Mouse (Mus musculus) neural tube, embryonic 14.5 days (tissue): ENCODE data around the gene Tbc1d4. TPM values are rescaled to one million over a fixed set of nuclear protein-coding genes. Genes with fewer than 3 reads are reported as not detected.

Experiments used
- ATAC-seq: fragments of 200-750 bp; cut with Nextera tagmentation; 2 replicates; pipeline ENCODE4 v1.8.0; 2017; ENCODE audit warnings: low read depth, mild to moderate bottlenecking, moderate TSS enrichment, moderate library complexity
- H3K27ac ChIP-seq: fragments of 300-500 bp; sonication (generic); 2 replicates; pipeline ENCODE4 v1.5.1; 2014; ENCODE audit warnings: low read depth, mild to moderate bottlenecking, control low read depth, low read length, moderate library complexity, mixed read lengths
- H3K27me3 ChIP-seq: fragments of 300-500 bp; sonication (generic); 2 replicates; pipeline ENCODE4 v1.6.1; 2014; ENCODE audit warnings: low read length; ENCODE audit not compliant: control insufficient read depth, insufficient read depth
- H3K36me3 ChIP-seq: fragments of 300-500 bp; sonication (generic); 2 replicates; pipeline ENCODE4 v1.6.1; 2014; ENCODE audit warnings: low read length, mixed read lengths; ENCODE audit not compliant: control insufficient read depth, insufficient read depth
- H3K4me1 ChIP-seq: fragments of 300-500 bp; sonication (generic); 2 replicates; pipeline ENCODE4 v1.6.1; 2014; ENCODE audit warnings: low read length; ENCODE audit not compliant: control insufficient read depth, insufficient read depth
- H3K4me2 ChIP-seq: fragments of 300-500 bp; sonication (generic); 2 replicates; pipeline ENCODE4 v1.6.1; 2014; ENCODE audit warnings: mild to moderate bottlenecking, low read depth, low read length, control low read depth
- H3K4me3 ChIP-seq: fragments of 300-500 bp; sonication (generic); 2 replicates; pipeline ENCODE4 v1.5.1; 2014; ENCODE audit warnings: low read depth, low read length, control low read depth, mixed read lengths
- H3K9ac ChIP-seq: fragments of 300-500 bp; sonication (generic); replicated peaks from 2 replicates; pipeline ENCODE4 v1.6.1; 2014; ENCODE audit warnings: low read depth, mild to moderate bottlenecking, control low read depth, low read length, mixed read lengths
- H3K9me3 ChIP-seq: fragments of 300-500 bp; sonication (generic); 2 replicates; pipeline ENCODE4 v1.6.1; 2016; ENCODE audit warnings: low read length; ENCODE audit not compliant: control insufficient read depth
- WGBS: fragments of 180-500 bp; shearing (Covaris S2); extraction: QIAGEN DNeasy Blood & Tissue Kit; methylation state at CpG from one replicate; pipeline ENCODE4 v1.1.7; 2014; 5-methylcytosine and 5-hydroxymethylcytosine counted together
- polyA plus RNA-seq: library from polyadenylated mRNA; unstranded; fragments of >200 nt; fragmentation: Nextera tagmentation; extraction: Ambion mirVana; gene quantifications from 2 replicates; pipeline ENCODE4 v1.2.1, GENCODE M21; 2014

The Tbc1d4 gene
- polyA plus RNA-seq, 1 experiment from 2014 or later, result 5.3 TPM

DNA sequence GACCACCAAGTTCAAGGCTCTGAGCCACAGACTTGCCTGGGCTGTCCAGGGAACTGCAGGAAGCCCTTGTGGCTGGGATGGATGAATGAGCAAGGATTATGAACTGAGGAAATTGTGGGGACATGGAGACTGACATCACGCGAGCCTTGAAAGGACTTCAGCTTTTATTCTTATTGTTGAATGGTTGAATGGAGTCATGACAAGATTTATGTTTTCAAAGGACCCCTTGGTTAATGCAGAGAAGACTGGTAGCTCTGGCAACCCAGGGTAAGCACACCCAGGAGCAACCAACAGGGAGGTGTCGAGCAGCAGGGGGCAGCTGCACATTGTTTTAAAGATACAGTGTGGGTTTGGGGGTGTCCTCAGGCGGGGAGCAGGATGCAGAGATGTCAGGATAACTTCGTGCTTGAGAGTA lies 94.4 kb downstream of the Tbc1d4 start:
- H3K4me1 ChIP-seq, result no peaks in the 10 kb centered on the region
- ATAC-seq, result peak; percentile 59
- H3K36me3 ChIP-seq, result no peaks in the 10 kb centered on the region
- no peak overlapping the region for H3K9ac ChIP-seq
- no peak overlapping the region for H3K4me2 ChIP-seq
- H3K9me3 ChIP-seq, result no peaks in the 10 kb centered on the region
- WGBS, result 13% methylated on average over 5 of the region's 5 CpGs
- no peak overlapping the region for H3K4me3 ChIP-seq
- no peak overlapping the region for H3K27ac ChIP-seq
- H3K27me3 ChIP-seq, result no peaks in the 10 kb centered on the region

DNA sequence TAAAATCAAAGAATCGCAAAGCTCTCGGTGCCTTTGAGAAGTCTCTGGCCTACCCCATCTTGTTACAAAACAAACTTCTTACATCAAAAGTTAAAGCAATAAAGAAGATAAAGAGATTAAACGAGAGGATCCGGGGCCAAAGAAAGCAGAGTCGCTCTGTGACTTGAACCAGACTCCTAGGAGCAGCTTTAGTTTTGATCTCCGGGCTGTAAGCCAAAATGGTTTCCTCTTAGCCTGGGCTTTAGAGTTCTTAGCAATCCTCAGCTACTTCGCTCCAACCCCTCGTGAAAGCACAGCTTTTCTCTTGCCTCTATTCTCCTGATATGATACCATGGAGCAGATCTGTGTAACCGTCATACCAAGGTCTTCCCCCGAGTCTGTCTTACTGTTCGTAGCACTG lies 95.8 kb downstream of the Tbc1d4 start:
- Histone ChIP-seq H3K9ac (no peak overlapping the region), H3K36me3 (no peaks in the 10 kb centered on the region), H3K4me2 (no peak overlapping the region), H3K4me1 (no peaks in the 10 kb centered on the region), H3K4me3 (no peak overlapping the region), H3K27me3 (no peaks in the 10 kb centered on the region), H3K9me3 (no peaks in the 10 kb centered on the region), H3K27ac (no peak overlapping the region)
- no peak for ATAC-seq
- WGBS, result 89% methylated on average over 11 of the region's 11 CpGs

DNA sequence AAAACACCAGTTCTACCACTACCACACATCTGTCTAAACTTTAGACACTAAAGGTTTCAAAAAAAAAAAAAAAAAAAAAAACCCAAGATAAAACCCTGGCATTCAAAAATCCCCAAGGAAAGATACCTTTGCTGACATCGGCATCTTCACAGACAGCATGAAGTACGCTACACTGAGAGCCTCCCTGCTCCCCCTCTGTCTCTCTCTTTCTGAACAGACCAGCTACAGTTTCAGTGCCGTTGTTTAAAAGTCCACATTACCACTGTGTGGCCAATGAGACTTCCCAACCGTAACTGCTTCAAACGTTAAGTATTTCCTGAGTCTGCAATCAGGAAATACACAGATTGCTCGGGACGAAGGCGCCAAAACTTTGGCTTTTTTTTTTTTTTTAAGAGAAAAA lies 97.6 kb downstream of the Tbc1d4 start:
- Histone ChIP-seq H3K36me3 (no peaks in the 10 kb centered on the region), H3K9ac (no peak overlapping the region), H3K27ac (no peak overlapping the region), H3K27me3 (no peaks in the 10 kb centered on the region), H3K4me2 (no peak overlapping the region), H3K9me3 (no peaks in the 10 kb centered on the region), H3K4me1 (no peaks in the 10 kb centered on the region), H3K4me3 (no peak overlapping the region)
- no peak for ATAC-seq
- 74% methylated on average over 8 of the region's 8 CpGs for WGBS

DNA sequence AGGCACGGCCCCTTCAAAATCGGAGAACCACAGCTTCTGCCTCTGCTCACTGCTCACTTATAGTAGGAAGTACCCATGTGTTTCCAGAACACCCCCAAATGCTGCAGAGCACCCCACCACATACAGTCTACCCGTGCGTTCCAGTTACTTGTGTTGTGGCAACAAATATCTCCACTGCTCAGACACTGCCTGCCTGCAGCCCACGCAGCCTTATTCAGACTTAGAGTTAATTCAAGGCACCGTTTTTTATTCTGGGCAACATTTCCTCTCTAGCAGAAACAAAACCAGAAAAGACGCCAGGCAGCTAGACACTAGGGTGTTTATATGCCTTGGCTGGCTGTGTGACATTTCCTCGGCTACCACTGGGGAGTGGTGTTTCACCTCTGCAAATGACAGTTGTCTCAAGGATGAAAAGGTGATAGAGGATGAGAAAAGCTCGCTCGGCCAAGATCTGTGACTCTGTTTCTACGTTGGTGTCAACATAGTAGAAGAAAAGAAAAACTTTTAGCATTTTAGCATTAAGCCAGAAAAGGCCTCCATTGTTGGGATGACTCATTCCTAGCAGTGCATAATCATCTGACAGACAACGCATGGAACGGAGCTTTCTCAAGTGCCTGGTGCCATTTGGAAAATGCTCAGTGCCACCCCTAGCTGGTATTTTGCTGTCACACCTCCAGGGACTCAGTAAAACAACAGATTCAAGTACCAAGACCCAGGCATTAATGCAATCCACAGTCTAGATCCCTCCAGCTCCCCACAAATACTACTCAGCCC lies 98.3 kb downstream of the Tbc1d4 start:
- Histone ChIP-seq H3K9me3 (no peaks in the 10 kb centered on the region), H3K27me3 (no peaks in the 10 kb centered on the region), H3K9ac (no peak overlapping the region), H3K36me3 (no peaks in the 10 kb centered on the region), H3K4me3 (no peak overlapping the region), H3K27ac (peak overlapping the region; percentile 22; the same call in 1 of the 2 replicates), H3K4me2 (no peak overlapping the region), H3K4me1 (no peaks in the 10 kb centered on the region)
- ATAC-seq, result no peak
- 69% methylated on average over 13 of the region's 13 CpGs for WGBS

DNA sequence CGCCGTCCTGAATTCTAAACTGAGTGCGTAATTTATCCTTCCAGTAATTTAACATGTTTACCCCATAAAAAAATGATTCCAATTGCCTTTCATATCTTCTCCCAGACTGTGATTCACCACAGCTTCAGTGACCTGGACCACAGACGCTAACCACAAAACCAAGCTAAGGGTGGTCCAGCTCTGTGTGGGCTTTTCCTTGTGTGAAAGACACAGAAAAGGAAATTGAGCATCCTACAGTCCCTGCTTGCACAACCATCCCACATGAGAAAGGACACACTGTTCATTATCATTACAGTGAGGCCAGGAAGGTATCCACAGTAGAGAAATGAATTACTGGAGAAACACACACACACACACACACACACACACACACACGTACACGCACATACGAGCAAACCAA lies 99.2 kb downstream of the Tbc1d4 start:
- H3K9ac ChIP-seq, result no peak overlapping the region
- no peaks in the 10 kb centered on the region for H3K27me3 ChIP-seq
- 77% methylated on average over 7 of the region's 7 CpGs for WGBS
- H3K9me3 ChIP-seq, result no peaks in the 10 kb centered on the region
- no peaks in the 10 kb centered on the region for H3K36me3 ChIP-seq
- no peak overlapping the region for H3K4me2 ChIP-seq
- no peak for ATAC-seq
- no peaks in the 10 kb centered on the region for H3K4me1 ChIP-seq
- no peak overlapping the region for H3K4me3 ChIP-seq
- H3K27ac ChIP-seq, result no peak overlapping the region

DNA sequence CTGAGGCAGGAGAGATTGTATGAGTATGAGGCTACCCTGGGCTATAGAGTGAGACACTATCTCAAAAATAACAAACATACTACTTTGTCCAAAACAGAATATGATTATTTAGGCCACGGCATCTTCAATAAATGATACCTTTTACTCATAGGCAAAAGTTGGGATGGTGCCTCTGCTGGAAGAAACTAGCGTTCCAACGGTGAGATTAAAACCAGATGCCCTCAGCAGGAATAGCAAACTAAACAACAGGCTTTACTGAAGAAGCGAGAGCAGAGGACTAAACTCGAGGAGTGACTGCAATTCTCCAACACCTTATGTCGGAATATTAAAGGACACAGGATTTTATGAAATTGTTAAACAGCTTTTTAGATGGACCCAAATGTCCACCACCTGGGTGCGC lies 101.0 kb downstream of the Tbc1d4 start:
- WGBS, result 90% methylated on average over 7 of the region's 7 CpGs
- H3K27ac ChIP-seq, result no peak overlapping the region

DNA sequence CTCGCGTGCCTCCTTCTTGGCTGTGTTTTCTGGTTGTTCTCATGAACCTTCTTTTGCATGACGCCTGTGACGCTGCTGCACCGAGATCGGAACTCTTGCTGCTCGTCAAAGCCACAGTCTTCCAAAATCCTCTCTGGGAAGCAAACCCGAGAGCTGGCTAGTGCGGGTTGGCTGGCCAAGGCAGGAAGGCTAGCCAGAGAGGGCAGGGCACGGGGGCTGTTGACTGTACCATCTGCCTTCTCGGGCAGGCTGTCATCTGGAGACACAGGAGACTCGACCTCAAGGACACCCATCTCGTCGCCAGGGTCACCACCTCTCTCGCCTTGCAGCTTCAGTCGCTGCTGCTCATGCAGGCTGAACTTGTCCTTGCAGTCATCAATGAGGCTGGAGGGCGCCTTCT lies 101.8 kb downstream of the Tbc1d4 start:
- H3K9me3 ChIP-seq, result no peaks in the 10 kb centered on the region
- no peak overlapping the region for H3K27ac ChIP-seq
- H3K4me3 ChIP-seq, result no peak overlapping the region
- no peaks in the 10 kb centered on the region for H3K36me3 ChIP-seq
- H3K9ac ChIP-seq, result no peak overlapping the region
- 90% methylated on average over 17 of the region's 17 CpGs for WGBS
- no peaks in the 10 kb centered on the region for H3K27me3 ChIP-seq
- H3K4me2 ChIP-seq, result no peak overlapping the region
- no peak for ATAC-seq
- no peaks in the 10 kb centered on the region for H3K4me1 ChIP-seq

More for the DNA sequence above, 101.0 kb downstream of the Tbc1d4 start:
- Histone ChIP-seq H3K9me3 (no peaks in the 10 kb centered on the region), H3K36me3 (no peaks in the 10 kb centered on the region), H3K4me2 (no peak overlapping the region), H3K27me3 (no peaks in the 10 kb centered on the region), H3K4me3 (no peak overlapping the region), H3K9ac (no peak overlapping the region), H3K4me1 (no peaks in the 10 kb centered on the region)
- ATAC-seq, result no peak

DNA sequence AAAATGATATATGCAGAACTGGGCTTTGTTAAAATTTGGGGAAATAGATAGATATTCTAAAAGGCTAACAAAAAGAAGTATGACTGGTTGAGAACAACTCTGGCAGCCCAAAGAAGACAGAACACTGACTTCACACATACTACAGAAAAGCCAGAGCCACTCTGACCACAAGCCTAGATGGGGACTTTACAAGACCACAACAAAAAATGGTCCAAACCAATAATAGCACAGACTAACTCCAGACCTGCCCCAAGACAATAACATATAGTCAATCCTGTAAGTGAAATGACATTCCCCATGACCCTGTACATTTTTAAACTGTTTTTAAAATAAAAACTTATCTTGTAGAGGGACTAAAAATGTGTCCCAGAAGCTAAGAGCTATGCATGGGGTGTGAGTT lies 103.2 kb downstream of the Tbc1d4 start:
- Histone ChIP-seq H3K9me3 (no peaks in the 10 kb centered on the region), H3K4me2 (no peak overlapping the region), H3K4me1 (0 out of 2 replicates have a peak, but pooled peaks cover 4% of the 10 kb centered on the region), H3K27me3 (no peaks in the 10 kb centered on the region), H3K4me3 (no peak overlapping the region), H3K36me3 (no peaks in the 10 kb centered on the region), H3K9ac (no peak overlapping the region), H3K27ac (no peak overlapping the region)
- ATAC-seq, result no peak

DNA sequence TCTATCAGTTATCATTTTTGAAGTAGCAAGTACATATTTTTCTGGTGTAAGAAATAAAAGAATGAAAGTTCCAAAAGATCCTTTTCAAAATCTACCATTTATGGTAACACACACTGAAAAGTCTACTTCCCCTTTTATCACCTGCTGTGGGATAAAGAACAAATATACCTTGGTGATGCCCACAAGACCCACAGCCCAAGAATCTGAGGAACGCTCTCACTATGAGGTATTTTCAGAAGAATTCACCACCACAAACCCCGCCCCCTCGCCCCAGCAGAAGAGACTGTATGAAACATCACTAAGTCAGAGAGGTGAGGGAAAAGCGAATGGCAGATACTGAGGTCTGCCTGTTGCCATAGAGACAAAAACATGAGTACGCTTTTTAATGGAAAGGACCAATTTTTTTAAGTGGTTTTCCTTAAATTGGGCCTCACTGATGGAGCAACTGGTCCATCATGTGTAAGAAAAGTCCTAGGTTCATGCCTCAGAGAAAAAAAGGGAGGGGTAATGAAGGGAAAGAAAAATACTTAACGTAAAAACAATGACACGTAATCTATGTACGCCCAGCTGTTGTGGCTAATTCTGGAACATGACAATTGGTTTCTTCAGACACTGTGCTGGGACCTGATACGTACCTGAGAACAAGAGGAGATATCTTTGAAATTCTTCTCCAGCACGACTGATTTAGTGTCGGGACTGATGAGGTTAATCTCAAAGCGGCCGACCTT lies 104.4 kb downstream of the Tbc1d4 start:
- no peak for ATAC-seq
- WGBS, result 93% methylated on average over 13 of the region's 13 CpGs

More for the DNA sequence above, 104.4 kb downstream of the Tbc1d4 start:
- Histone ChIP-seq H3K27me3 (no peaks in the 10 kb centered on the region), H3K4me3 (no peak overlapping the region), H3K27ac (no peak overlapping the region), H3K9ac (no peak overlapping the region), H3K36me3 (no peaks in the 10 kb centered on the region), H3K4me1 (0 out of 2 replicates have a peak, but pooled peaks cover 4% of the 10 kb centered on the region), H3K9me3 (no peaks in the 10 kb centered on the region), H3K4me2 (no peak overlapping the region)
